Mouse (Mus musculus): ENCODE measurements at regions not wholly inside any gene's neighbourhood (a gene's known extent, or its start where the extent isn't known, plus 50 kb on each side); places are given as distances from the start of the nearest gene placed in this dataset.

GRCm38 (mm10) chr4:58660511-58660910 is 106.8 kb upstream of the Lpar1 start:
- no peak for DNase-seq (ENCODE audit: low spot score)

- no peak for DNase-seq (ENCODE audit: low spot score)
Observed at GRCm38 (mm10) chr4:58658206-58658605, 104.5 kb upstream of the Lpar1 start.

GRCm38 (mm10) chr4:58647761-58648295 is 94.1 kb upstream of the Lpar1 start:
- DNase-seq (ENCODE audit: low spot score) = no peak

- DNase-seq (ENCODE audit: low spot score) = no peak
Observed at GRCm38 (mm10) chr4:58646821-58647220, 93.1 kb upstream of the Lpar1 start.

GRCm38 (mm10) chr4:58643371-58643770 is 89.7 kb upstream of the Lpar1 start:
- no peak for DNase-seq (ENCODE audit: low spot score)

GRCm38 (mm10) chr4:58642236-58642635 is 88.5 kb upstream of the Lpar1 start:
- no peak for DNase-seq (ENCODE audit: low spot score)

GRCm38 (mm10) chr4:58632696-58633095 is 79.0 kb upstream of the Lpar1 start:
- DNase-seq (ENCODE audit: low spot score) = no peak

GRCm38 (mm10) chr4:58631415-58631814 is 77.7 kb upstream of the Lpar1 start:
- DNase-seq (ENCODE audit: low spot score) = no peak

- no peak for DNase-seq (ENCODE audit: low spot score)
Observed at GRCm38 (mm10) chr4:58627021-58627420, 73.3 kb upstream of the Lpar1 start.

- DNase-seq (ENCODE audit: low spot score) = no peak
Observed at GRCm38 (mm10) chr4:58624059-58624458, 70.4 kb upstream of the Lpar1 start.

- no peak for DNase-seq (ENCODE audit: low spot score)
Observed at GRCm38 (mm10) chr4:58620641-58621040, 66.9 kb upstream of the Lpar1 start.

- DNase-seq (ENCODE audit: low spot score) = no peak
Observed at GRCm38 (mm10) chr4:58617261-58617660, 63.6 kb upstream of the Lpar1 start.

- no peak for DNase-seq (ENCODE audit: low spot score)
Observed at GRCm38 (mm10) chr4:58613536-58613935, 59.8 kb upstream of the Lpar1 start.

GRCm38 (mm10) chr4:58613022-58613421 is 59.3 kb upstream of the Lpar1 start:
- no peak for DNase-seq (ENCODE audit: low spot score)

GRCm38 (mm10) chr4:58607491-58607890 is 53.8 kb upstream of the Lpar1 start:
- DNase-seq (ENCODE audit: low spot score) = no peak

GRCm38 (mm10) chr4:58605941-58606340 is 52.2 kb upstream of the Lpar1 start:
- DNase-seq (ENCODE audit: low spot score) = no peak

Measured in testis, postnatal 10 days (tissue).